Mouse (Mus musculus): ENCODE measurements around the gene Kcnj8. TPM values are rescaled to one million over a fixed set of nuclear protein-coding genes. Genes with fewer than 3 reads are reported as not detected.

The Kcnj8 gene
- polyA plus RNA-seq, 1 experiment from 2014 or later = 11.3 TPM

- ATAC-seq (ENCODE audit: insufficient number of reproducible peaks, low FRiP score, low TSS enrichment, low read depth) = no peak
- H3K27ac ChIP-seq = no peak overlapping the region
- H3K36me3 ChIP-seq = no peaks in the 10 kb centered on the region
- no peak overlapping the region for H3K9ac ChIP-seq
- peaks cover 45% of the 10 kb centered on the region for H3K27me3 ChIP-seq
- peaks cover 19% of the 10 kb centered on the region for H3K4me1 ChIP-seq
- H3K9me3 ChIP-seq = no peaks in the 10 kb centered on the region
- 6% methylated on average over 30 of the region's 30 CpGs for WGBS
- peak overlapping the region; percentile 92 for H3K4me2 ChIP-seq
- H3K4me3 ChIP-seq = peak overlapping the region; percentile 46
Measured at GRCm38 (mm10) chr6:142570046-142570770, 1.2 kb downstream of the Kcnj8 start.

GRCm38 (mm10) chr6:142568713-142569357, 2.6 kb downstream of the Kcnj8 start:
- Histone ChIP-seq H3K4me3 (no peak overlapping the region), H3K4me2 (no peak overlapping the region), H3K27ac (no peak overlapping the region), H3K27me3 (peaks cover 43% of the 10 kb centered on the region), H3K9ac (no peak overlapping the region), H3K4me1 (peaks cover 19% of the 10 kb centered on the region), H3K36me3 (no peaks in the 10 kb centered on the region), H3K9me3 (no peaks in the 10 kb centered on the region)
- ATAC-seq (ENCODE audit: insufficient number of reproducible peaks, low FRiP score, low TSS enrichment, low read depth) = no peak
- WGBS = 42% methylated on average over 7 of the region's 7 CpGs

DNA sequence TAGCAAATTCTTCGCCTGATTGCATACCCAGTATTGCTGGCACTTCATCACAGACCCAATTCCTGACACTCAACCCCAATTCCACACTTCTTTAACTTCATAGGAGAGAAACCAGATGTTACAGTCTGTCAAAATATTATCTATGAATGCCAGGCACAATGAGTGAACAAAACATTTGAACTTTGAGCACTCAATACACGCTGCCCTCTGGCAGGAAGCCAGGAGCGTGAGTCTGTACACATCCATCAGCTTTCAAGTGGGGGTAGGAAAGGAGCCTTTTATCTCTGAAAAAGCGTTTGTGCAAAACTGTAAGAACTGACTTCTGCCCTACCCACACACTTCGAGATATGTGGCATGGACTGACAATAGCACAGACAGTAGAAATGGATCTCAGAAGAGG, 4.0 kb downstream of the Kcnj8 start:
- 37% methylated on average over 5 of the region's 5 CpGs for WGBS
- Histone ChIP-seq H3K36me3 (no peaks in the 10 kb centered on the region), H3K4me2 (no peak overlapping the region), H3K4me1 (peaks cover 19% of the 10 kb centered on the region), H3K4me3 (no peak overlapping the region), H3K9me3 (no peaks in the 10 kb centered on the region), H3K27ac (no peak overlapping the region), H3K9ac (no peak overlapping the region), H3K27me3 (peaks cover 34% of the 10 kb centered on the region)
- no peak for ATAC-seq (ENCODE audit: insufficient number of reproducible peaks, low FRiP score, low TSS enrichment, low read depth)

- Histone ChIP-seq H3K4me3 (no peak overlapping the region), H3K9me3 (no peaks in the 10 kb centered on the region), H3K36me3 (no peaks in the 10 kb centered on the region), H3K9ac (no peak overlapping the region), H3K4me2 (no peak overlapping the region), H3K4me1 (0 out of 2 replicates have a peak, but pooled peaks cover under 1% of the 10 kb centered on the region), H3K27ac (no peak overlapping the region), H3K27me3 (peaks cover 21% of the 10 kb centered on the region)
- WGBS = 88% methylated on average over 3 of the region's 3 CpGs
- no peak for ATAC-seq (ENCODE audit: insufficient number of reproducible peaks, low FRiP score, low TSS enrichment, low read depth)
Measured at GRCm38 (mm10) chr6:142564746-142565145, 6.7 kb downstream of the Kcnj8 start.

DNA sequence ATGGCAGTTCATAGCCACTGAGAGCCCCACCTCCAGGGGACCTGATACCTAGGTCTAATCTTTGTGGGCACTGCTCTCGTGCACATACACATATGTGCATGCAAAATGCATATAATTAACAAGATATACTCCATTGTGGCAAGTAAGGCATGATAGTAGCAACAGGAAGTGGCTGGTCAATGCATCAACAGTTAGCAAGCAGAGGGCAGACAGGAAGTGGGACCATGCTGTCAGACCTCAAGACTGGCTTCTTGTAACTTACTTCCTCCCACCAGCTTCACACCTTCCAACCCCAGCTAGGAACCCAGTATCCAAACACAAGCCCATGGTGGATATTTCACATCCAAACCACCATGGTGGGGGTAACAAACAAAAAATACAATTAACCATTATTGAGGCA, 10.3 kb downstream of the Kcnj8 start:
- no peak overlapping the region for H3K4me2 ChIP-seq
- 69% methylated on average over 1 of the region's 1 CpGs for WGBS
- H3K27ac ChIP-seq = no peak overlapping the region
- H3K4me3 ChIP-seq = no peak overlapping the region
- no peaks in the 10 kb centered on the region for H3K9me3 ChIP-seq
- H3K9ac ChIP-seq = no peak overlapping the region
- no peaks in the 10 kb centered on the region for H3K36me3 ChIP-seq
- ATAC-seq (ENCODE audit: insufficient number of reproducible peaks, low FRiP score, low TSS enrichment, low read depth) = no peak
- H3K4me1 ChIP-seq = no peaks in the 10 kb centered on the region
- no peaks in the 10 kb centered on the region for H3K27me3 ChIP-seq

- no peaks in the 10 kb centered on the region for H3K27me3 ChIP-seq
Measured at GRCm38 (mm10) chr6:142558772-142559679, 12.4 kb downstream of the Kcnj8 start.

DNA sequence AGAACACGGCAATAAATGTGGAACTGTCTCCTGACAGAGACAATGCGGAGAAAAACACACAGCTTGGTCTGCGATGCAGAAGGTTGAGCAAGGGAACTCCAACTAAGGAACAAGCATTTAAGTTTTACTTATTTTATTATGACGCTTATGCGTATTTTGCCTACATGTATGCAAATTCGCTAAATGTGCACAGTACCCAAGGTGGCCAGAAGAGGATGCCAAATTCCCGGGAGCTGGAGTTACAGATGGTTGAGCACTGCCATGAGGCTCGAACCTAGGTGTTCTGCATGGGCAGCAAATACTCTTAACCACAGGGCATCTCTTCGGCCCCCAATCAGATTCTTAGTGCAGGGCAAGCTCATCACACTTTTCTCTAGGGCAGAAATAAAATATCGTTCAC, 13.3 kb downstream of the Kcnj8 start:
- Histone ChIP-seq H3K9ac (no peak overlapping the region), H3K4me1 (no peaks in the 10 kb centered on the region), H3K4me2 (no peak overlapping the region), H3K27ac (no peak overlapping the region), H3K36me3 (no peaks in the 10 kb centered on the region), H3K9me3 (no peaks in the 10 kb centered on the region), H3K4me3 (no peak overlapping the region), H3K27me3 (no peaks in the 10 kb centered on the region)
- 84% methylated on average over 10 of the region's 10 CpGs for WGBS
- ATAC-seq (ENCODE audit: insufficient number of reproducible peaks, low FRiP score, low TSS enrichment, low read depth) = no peak

More at GRCm38 (mm10) chr6:142558772-142559679, 12.4 kb downstream of the Kcnj8 start:
- Histone ChIP-seq H3K36me3 (no peaks in the 10 kb centered on the region), H3K9me3 (no peaks in the 10 kb centered on the region), H3K4me2 (no peak overlapping the region), H3K9ac (no peak overlapping the region), H3K4me3 (no peak overlapping the region), H3K4me1 (no peaks in the 10 kb centered on the region), H3K27ac (no peak overlapping the region)
- 78% methylated on average over 10 of the region's 10 CpGs for WGBS
- no peak for ATAC-seq (ENCODE audit: insufficient number of reproducible peaks, low FRiP score, low TSS enrichment, low read depth)

- H3K9me3 ChIP-seq = no peaks in the 10 kb centered on the region
- H3K4me3 ChIP-seq = no peak overlapping the region
- H3K36me3 ChIP-seq = no peaks in the 10 kb centered on the region
Measured at GRCm38 (mm10) chr6:142555988-142556387, 15.4 kb downstream of the Kcnj8 start.

DNA sequence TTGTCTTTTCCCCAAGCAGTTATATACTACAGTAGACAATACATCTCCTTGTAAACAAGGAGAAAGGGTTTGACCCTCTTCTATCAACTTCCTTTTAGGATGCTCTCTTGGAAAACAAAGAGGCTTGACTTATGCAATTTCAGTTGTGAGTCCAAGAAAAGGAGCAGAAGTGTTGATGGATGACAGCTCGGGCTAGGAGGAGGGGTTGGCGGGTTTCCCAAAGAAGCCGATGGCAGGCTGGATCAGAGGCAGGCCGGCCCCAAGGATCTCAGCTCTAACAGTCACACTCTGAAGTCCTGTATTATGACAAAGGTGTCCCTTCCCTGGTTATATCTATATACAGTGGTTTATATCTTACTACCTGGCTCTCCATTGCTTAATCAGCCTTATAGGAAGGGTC, 19.9 kb downstream of the Kcnj8 start:
- no peaks in the 10 kb centered on the region for H3K36me3 ChIP-seq
- 81% methylated on average over 4 of the region's 4 CpGs for WGBS
- no peak overlapping the region for H3K4me2 ChIP-seq
- H3K9me3 ChIP-seq = no peaks in the 10 kb centered on the region
- H3K27ac ChIP-seq = no peak overlapping the region
- H3K9ac ChIP-seq = no peak overlapping the region
- ATAC-seq (ENCODE audit: insufficient number of reproducible peaks, low FRiP score, low TSS enrichment, low read depth) = no peak
- no peak overlapping the region for H3K4me3 ChIP-seq
- H3K27me3 ChIP-seq = no peaks in the 10 kb centered on the region
- H3K4me1 ChIP-seq = no peaks in the 10 kb centered on the region

More at GRCm38 (mm10) chr6:142555988-142556387, 15.4 kb downstream of the Kcnj8 start:
- H3K27ac ChIP-seq = no peak overlapping the region
- no peak for ATAC-seq (ENCODE audit: insufficient number of reproducible peaks, low FRiP score, low TSS enrichment, low read depth)
- H3K27me3 ChIP-seq = no peaks in the 10 kb centered on the region
- H3K4me1 ChIP-seq = no peaks in the 10 kb centered on the region
- no peak overlapping the region for H3K4me2 ChIP-seq
- WGBS = 40% methylated on average over 1 of the region's 1 CpGs
- no peak overlapping the region for H3K9ac ChIP-seq

DNA sequence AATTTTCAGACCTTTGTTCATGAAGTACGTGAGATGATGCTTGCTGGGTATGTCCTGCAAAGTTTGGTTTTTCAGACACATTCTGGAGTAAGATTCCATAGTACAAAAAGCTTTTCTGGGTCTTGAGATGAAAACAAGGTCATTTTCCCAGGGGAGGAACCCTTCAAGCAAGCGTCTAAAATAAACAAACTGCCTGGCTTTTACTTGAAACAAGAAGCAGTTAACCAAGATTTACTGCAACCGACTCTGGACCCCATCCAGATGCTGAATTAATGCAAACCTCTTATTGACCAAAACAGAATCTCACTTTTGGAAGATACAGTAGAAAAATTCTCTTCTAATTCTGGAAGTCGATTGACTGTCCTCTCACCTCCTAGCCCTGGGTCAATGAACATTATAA, 20.5 kb downstream of the Kcnj8 start:
- Histone ChIP-seq H3K4me2 (no peak overlapping the region), H3K36me3 (no peaks in the 10 kb centered on the region), H3K4me1 (no peaks in the 10 kb centered on the region), H3K27me3 (no peaks in the 10 kb centered on the region), H3K9ac (no peak overlapping the region), H3K4me3 (no peak overlapping the region), H3K9me3 (no peaks in the 10 kb centered on the region), H3K27ac (no peak overlapping the region)
- ATAC-seq (ENCODE audit: insufficient number of reproducible peaks, low FRiP score, low TSS enrichment, low read depth) = no peak
- 45% methylated on average over 4 of the region's 4 CpGs for WGBS

DNA sequence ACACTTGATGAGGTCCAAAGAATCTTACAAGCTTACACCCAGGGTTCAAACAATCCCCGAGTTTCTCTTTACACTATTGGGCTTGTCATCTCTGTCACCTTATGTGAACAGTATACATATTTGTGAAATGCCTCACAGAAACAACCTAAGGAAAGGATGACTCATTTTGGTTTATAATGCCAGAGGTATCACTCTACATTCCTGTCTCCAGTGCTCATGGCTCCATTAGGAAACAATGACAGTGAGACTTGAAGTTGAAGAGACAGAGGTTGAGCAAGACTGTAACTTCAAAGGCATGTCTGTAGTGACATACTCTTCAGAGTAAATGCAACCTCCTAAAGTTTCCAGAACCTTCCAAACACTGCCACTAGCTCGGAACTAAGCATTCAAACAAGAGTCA, 23.0 kb downstream of the Kcnj8 start:
- no peak overlapping the region for H3K27ac ChIP-seq
- H3K36me3 ChIP-seq = no peaks in the 10 kb centered on the region
- H3K4me1 ChIP-seq = peaks cover 6% of the 10 kb centered on the region
- H3K4me3 ChIP-seq = no peak overlapping the region
- no peaks in the 10 kb centered on the region for H3K9me3 ChIP-seq
- ATAC-seq (ENCODE audit: insufficient number of reproducible peaks, low FRiP score, low TSS enrichment, low read depth) = no peak
- WGBS = 82% methylated on average over 2 of the region's 2 CpGs
- no peaks in the 10 kb centered on the region for H3K27me3 ChIP-seq
- no peak overlapping the region for H3K4me2 ChIP-seq
- no peak overlapping the region for H3K9ac ChIP-seq

GRCm38 (mm10) chr6:142545132-142545531, 26.3 kb downstream of the Kcnj8 start:
- H3K4me2 ChIP-seq = peak overlapping the region; percentile 34
- WGBS = 43% methylated on average over 14 of the region's 14 CpGs
- peak overlapping the region; percentile 8; the same call in 1 of the 2 replicates for H3K4me3 ChIP-seq
- H3K36me3 ChIP-seq = no peaks in the 10 kb centered on the region
- peak; percentile 66 for ATAC-seq (ENCODE audit: insufficient number of reproducible peaks, low FRiP score, low TSS enrichment, low read depth)
- no peaks in the 10 kb centered on the region for H3K9me3 ChIP-seq
- H3K9ac ChIP-seq = no peak overlapping the region
- no peaks in the 10 kb centered on the region for H3K27me3 ChIP-seq
- peaks cover 6% of the 10 kb centered on the region for H3K4me1 ChIP-seq
- peak overlapping the region; percentile 71 for H3K27ac ChIP-seq
